Mouse (Mus musculus): ENCODE data around the gene Ccdc57. TPM values are rescaled to one million over a fixed set of nuclear protein-coding genes. Genes with fewer than 3 reads are reported as not detected.

The Ccdc57 gene
- polyA plus RNA-seq, 1 experiment = 2.9 TPM

DNA sequence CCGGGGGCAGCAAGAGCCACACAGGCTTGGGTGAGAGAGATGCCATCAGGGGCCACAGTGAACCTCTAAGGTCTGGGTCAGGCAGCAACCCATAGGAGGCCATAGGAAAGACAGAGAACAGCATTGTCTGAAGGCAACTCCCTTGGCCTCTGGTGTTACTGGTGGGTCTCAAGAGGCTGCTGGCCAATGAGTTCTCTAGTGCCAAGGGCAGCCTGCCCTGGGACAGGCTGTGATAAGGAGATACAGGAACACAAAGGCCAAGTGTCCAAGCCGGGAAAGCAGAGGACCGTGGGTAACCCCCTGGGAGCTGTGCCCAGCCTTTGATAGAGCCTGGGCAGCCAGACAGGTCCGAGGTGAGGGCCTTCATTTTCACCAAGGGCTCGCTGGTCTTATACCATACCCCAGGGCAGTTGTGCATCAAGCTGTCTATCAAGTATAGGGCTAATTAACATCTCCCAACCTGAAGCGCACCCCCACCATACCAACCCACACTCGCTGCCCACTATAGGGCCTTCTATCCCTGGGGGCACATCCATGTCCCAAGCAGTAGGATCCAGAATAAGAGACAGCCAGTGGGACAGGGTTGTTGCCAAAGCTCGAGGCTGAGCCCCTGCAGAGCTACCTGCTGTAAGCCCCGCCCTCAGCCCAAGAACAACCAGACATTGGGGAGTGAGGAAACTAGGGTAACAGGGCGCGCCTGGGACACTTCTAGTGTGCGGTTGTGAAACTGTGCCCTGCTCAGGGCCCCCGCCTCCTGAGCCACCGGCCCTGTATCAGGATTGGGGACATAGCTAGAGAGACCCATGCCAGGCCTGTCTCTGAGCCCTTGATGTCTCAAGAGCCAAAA lies 111.4 kb downstream of the Ccdc57 start:
- peak overlapping the region; percentile 25 for H3K4me3 ChIP-seq (replicated peaks; ENCODE audit: extremely low read depth, low read depth, low read length)
- H3K4me1 ChIP-seq (ENCODE audit: control insufficient read depth, insufficient read depth, low read length) = peaks cover 3% of the 10 kb centered on the region; the same call in 1 of the 2 replicates
- 63% methylated on average over 14 of the region's 14 CpGs for WGBS
- TF ChIP-seq CTCF (IDR thresholded peaks at IDR 0.05; ENCODE audit: insufficient read depth, low read length) = no peak
- TF ChIP-seq POLR2A (IDR thresholded peaks at IDR 0.05; ENCODE audit: borderline replicate concordance, extremely low read depth, low read depth, low read length) = no peak
- DNase-seq = no peak

DNA sequence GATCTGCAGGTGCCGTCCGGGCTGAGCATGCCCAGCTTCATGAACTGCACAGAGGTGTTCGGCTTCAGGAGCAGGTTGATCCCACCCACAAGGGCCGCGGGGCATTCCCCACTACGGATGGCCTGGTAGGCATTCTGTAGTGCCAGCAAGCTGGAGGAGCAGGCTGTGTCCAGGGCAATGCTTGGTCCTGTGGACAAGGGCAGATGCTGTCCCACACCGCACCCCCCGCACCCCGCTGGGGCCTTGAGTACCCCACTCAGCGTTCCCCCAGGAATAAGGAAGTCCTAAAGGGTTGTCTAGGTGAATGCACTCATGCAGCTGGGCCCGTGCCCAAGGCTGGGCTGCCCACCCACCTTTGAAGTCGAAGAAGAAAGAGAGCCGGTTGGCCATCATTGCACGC lies 112.1 kb downstream of the Ccdc57 start:
- TF ChIP-seq CTCF (IDR thresholded peaks at IDR 0.05; ENCODE audit: insufficient read depth, low read length) (no peak), POLR2A (IDR thresholded peaks at IDR 0.05; ENCODE audit: borderline replicate concordance, extremely low read depth, low read depth, low read length) (no peak)
- H3K4me3 ChIP-seq (replicated peaks; ENCODE audit: extremely low read depth, low read depth, low read length) = no peak overlapping the region
- no peak for DNase-seq
- WGBS = 81% methylated on average over 14 of the region's 14 CpGs
- H3K4me1 ChIP-seq (ENCODE audit: control insufficient read depth, insufficient read depth, low read length) = peaks cover 3% of the 10 kb centered on the region; the same call in 1 of the 2 replicates

DNA sequence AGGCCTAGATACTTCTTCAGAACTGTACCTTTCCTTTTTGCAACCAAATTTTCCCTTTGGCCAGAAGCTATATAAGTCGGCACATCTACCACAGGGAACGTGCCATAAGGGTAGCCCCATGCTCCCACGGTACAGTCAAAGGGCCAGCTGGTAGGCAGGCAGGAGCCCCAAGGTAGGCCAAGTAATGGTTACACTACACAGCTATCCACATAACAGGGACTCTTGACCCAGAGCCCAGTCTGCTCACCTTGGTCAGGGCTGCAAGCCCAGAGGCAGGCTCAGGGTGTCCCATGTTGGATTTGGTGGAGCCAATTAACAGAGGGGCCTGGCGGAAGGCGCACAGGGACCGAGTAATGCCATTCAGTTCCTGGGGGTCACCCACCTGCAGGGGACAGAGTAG lies 113.1 kb downstream of the Ccdc57 start:
- no peak for DNase-seq
- Histone ChIP-seq H3K4me1 (ENCODE audit: control insufficient read depth, insufficient read depth, low read length) (no peaks in the 10 kb centered on the region), H3K4me3 (replicated peaks; ENCODE audit: extremely low read depth, low read depth, low read length) (no peak overlapping the region)
- WGBS = 86% methylated on average over 6 of the region's 6 CpGs
- TF ChIP-seq CTCF (IDR thresholded peaks at IDR 0.05; ENCODE audit: insufficient read depth, low read length) (no peak), POLR2A (IDR thresholded peaks at IDR 0.05; ENCODE audit: borderline replicate concordance, extremely low read depth, low read depth, low read length) (no peak)

DNA sequence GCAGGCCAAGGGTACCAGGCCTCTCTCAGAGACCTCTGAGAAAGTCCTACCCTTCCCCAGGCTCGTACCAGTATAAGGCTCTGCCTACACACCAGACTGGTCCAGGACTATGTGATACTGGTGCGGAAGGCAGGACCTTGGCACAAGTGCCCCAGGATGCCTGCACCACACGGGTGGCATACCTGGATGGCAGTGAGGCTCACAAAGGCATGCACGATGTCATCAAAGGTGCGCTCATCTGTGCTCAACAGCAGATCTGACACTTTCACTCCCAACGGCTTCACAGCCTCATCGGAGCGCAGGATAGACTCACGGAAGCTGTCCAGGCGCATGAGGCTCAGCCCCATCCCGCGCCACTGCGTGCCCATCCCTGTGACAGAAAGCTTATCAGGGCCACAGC lies 114.4 kb downstream of the Ccdc57 start:
- no peak for TF ChIP-seq POLR2A (IDR thresholded peaks at IDR 0.05; ENCODE audit: borderline replicate concordance, extremely low read depth, low read depth, low read length)
- no peak for TF ChIP-seq CTCF (IDR thresholded peaks at IDR 0.05; ENCODE audit: insufficient read depth, low read length)
- no peak for DNase-seq
- 96% methylated on average over 13 of the region's 13 CpGs for WGBS

DNA sequence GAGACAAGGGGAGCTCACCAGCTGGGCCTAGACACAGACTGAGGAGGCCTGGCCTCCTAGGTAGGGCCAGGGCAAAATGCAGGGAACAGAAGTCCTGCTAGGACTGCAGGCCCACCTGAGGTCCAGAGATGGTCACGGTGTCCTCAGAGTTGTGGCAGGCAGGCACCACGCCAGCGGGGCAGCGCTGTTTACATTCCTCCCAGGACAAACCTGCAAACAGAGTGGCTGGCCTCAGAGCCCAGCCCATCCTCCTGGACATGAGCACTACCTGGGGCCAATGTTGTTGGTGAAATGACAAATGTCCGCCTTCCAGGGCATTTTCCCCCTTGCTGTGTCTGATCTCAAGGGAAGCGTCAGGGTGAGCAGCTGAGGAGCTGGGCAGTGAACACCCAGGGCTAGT lies 115.3 kb downstream of the Ccdc57 start:
- Histone ChIP-seq H3K4me1 (ENCODE audit: control insufficient read depth, insufficient read depth, low read length) (no peaks in the 10 kb centered on the region), H3K4me3 (replicated peaks; ENCODE audit: extremely low read depth, low read depth, low read length) (no peak overlapping the region)
- TF ChIP-seq CTCF (IDR thresholded peaks at IDR 0.05; ENCODE audit: insufficient read depth, low read length) (no peak), POLR2A (IDR thresholded peaks at IDR 0.05; ENCODE audit: borderline replicate concordance, extremely low read depth, low read depth, low read length) (no peak)
- no peak for DNase-seq
- WGBS = 79% methylated on average over 6 of the region's 6 CpGs

More for the DNA sequence above, 114.4 kb downstream of the Ccdc57 start:
- Histone ChIP-seq H3K4me3 (replicated peaks; ENCODE audit: extremely low read depth, low read depth, low read length) (no peak overlapping the region), H3K4me1 (ENCODE audit: control insufficient read depth, insufficient read depth, low read length) (no peaks in the 10 kb centered on the region)

DNA sequence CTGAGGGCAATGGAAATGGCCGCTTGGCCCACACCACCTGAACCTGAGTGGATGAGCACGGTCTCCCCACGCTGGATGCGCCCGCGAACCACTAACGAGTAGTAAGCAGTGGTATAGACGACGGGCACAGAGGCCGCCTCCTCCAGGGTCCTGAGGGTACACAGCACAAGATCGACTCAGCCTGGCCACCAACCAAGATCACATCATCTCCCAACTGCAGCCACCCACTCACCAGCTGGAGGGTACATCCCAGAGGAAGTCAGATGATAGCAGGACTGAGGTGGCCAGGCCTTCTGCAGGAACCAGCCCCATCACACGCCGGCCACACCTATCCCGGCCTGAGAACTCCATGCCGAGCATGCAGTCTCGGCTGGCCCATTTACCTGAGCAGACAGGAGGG lies 120.6 kb downstream of the Ccdc57 start:
- TF ChIP-seq POLR2A (IDR thresholded peaks at IDR 0.05; ENCODE audit: borderline replicate concordance, extremely low read depth, low read depth, low read length) (no peak), CTCF (IDR thresholded peaks at IDR 0.05; ENCODE audit: insufficient read depth, low read length) (no peak)
- no peaks in the 10 kb centered on the region for H3K4me1 ChIP-seq (ENCODE audit: control insufficient read depth, insufficient read depth, low read length)
- WGBS = 93% methylated on average over 16 of the region's 16 CpGs
- H3K4me3 ChIP-seq (replicated peaks; ENCODE audit: extremely low read depth, low read depth, low read length) = no peak overlapping the region
- DNase-seq = no peak

DNA sequence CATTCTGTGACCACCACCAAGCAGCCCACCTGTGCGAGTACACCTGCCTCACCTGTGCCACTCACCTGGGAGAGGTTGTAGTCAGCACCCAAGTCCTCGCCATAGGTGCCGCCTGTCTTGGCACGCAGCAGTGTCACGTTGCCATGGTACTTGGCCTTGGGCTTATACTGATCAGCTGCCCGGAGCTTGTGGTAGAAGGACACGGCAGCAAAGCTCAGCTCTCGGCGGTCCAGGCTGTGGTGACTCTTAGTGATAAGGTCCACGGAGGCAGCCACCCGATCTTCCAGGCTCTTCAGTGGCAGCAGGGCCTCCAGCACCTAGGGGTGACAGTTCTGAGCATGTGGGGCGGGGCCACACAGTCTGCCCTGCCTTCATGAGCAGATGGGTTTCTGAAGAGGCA lies 124.7 kb downstream of the Ccdc57 start:
- WGBS = 88% methylated on average over 12 of the region's 12 CpGs
- no peaks in the 10 kb centered on the region for H3K4me1 ChIP-seq (ENCODE audit: control insufficient read depth, insufficient read depth, low read length)
- TF ChIP-seq CTCF (IDR thresholded peaks at IDR 0.05; ENCODE audit: insufficient read depth, low read length) = no peak
- TF ChIP-seq POLR2A (IDR thresholded peaks at IDR 0.05; ENCODE audit: borderline replicate concordance, extremely low read depth, low read depth, low read length) = no peak
- no peak overlapping the region for H3K4me3 ChIP-seq (replicated peaks; ENCODE audit: extremely low read depth, low read depth, low read length)
- no peak for DNase-seq

DNA sequence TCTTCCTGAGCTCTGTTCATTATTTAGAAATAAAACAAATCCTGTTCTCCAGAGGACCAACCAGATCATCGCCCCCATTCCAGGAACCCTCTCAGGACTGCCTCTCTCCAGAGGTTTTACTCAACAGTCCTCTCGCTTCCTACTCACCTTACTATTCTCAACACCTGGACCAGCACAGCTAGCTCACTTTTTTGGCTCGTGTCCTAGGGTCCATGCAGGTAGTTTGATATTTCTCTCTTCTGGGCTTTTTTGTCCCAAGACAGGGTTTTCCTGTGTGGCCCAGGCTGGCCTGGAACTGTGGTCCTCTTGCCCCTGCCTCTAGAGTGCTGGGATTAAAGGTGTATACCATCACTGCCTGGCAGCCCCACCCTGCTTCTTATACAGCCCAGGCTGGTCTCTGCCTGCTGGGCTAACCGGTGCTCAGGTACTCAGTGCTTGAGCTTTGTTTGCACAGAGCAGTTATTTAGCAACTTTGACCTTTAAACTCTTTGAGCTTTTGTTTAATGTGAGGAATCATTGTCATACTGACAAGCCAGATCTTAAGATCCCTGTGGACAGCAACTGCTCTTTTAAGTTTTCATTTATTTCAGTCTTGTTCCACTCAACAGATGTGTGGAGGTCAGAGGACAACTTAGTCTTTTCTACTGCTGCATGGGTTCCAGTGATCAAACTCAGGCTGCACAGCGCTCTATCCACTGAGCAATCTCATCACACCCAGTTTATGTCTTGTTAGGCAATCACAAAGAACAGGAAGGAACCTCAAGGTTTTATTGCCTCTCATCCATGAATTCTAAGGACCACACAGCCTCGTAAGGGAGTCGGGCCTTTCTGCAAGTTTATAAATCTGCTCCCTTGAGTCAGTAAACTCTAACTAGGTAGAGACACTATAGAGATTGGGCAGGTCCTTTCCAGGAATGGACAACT lies 127.0 kb downstream of the Ccdc57 start:
- WGBS = 70% methylated on average over 7 of the region's 7 CpGs
- no peak for TF ChIP-seq POLR2A (IDR thresholded peaks at IDR 0.05; ENCODE audit: borderline replicate concordance, extremely low read depth, low read depth, low read length)
- no peak for TF ChIP-seq CTCF (IDR thresholded peaks at IDR 0.05; ENCODE audit: insufficient read depth, low read length)
- Histone ChIP-seq H3K4me1 (ENCODE audit: control insufficient read depth, insufficient read depth, low read length) (peaks cover 4% of the 10 kb centered on the region), H3K4me3 (replicated peaks; ENCODE audit: extremely low read depth, low read depth, low read length) (no peak overlapping the region)
- DNase-seq = no peak

DNA sequence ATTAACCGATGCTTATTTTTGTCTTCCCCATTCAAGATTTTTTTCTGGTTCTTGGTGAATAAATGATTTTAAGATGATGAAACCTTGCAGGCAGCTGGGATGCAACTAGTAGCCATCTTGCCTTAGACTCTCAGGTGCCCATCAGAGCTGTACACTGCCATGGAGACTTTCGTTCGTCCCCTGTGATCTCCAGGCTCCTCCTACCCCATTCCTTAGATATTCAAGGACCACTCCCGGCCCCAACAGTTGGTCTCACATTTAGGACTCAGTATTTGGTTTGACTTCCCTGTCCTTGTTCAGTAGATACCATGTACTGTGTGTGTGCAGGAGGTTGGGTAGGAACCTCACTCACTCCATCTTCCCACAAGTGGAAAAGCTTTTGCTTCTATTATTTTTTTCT lies 127.9 kb downstream of the Ccdc57 start:
- no peak overlapping the region for H3K4me3 ChIP-seq (replicated peaks; ENCODE audit: extremely low read depth, low read depth, low read length)
- DNase-seq = no peak
- WGBS = 60% methylated on average over 4 of the region's 4 CpGs
- H3K4me1 ChIP-seq (ENCODE audit: control insufficient read depth, insufficient read depth, low read length) = peaks cover 9% of the 10 kb centered on the region
- TF ChIP-seq POLR2A (IDR thresholded peaks at IDR 0.05; ENCODE audit: borderline replicate concordance, extremely low read depth, low read depth, low read length) = no peak
- TF ChIP-seq CTCF (IDR thresholded peaks at IDR 0.05; ENCODE audit: insufficient read depth, low read length) = no peak

Data from lung, adult 2 months (tissue).